Mouse (Mus musculus) olfactory bulb, adult 2 months (tissue): ENCODE results near the gene 0610040J01Rik.

Source experiments
- CTCF ChIP-seq: fragments of 200-500 bp; IDR thresholded peaks from 2 replicates; pipeline ENCODE4 v1.5.1; 2012; ENCODE audit warnings: low read depth, mild to moderate bottlenecking, low read length, moderate library complexity; ENCODE audit not compliant: insufficient read depth
- POLR2A ChIP-seq: fragments of 200-500 bp; IDR thresholded peaks from 2 replicates; pipeline ENCODE4 v1.6.1; 2012; ENCODE audit warnings: mild to moderate bottlenecking, low read depth, low read length, moderate library complexity; ENCODE audit not compliant: insufficient read depth

GRCm38 (mm10) chr5:63897820-63898110 lies 85.6 kb downstream of the 0610040J01Rik start:
- no peak for TF ChIP-seq CTCF
- TF ChIP-seq POLR2A = no peak
